Mouse (Mus musculus): ENCODE results near the gene Abhd5. TPM values are rescaled to one million over a fixed set of nuclear protein-coding genes. Genes with fewer than 3 reads are reported as not detected.

Abhd5 gene
- polyA plus RNA-seq, 1 experiment from 2014 or later: 28.1 TPM

DNA sequence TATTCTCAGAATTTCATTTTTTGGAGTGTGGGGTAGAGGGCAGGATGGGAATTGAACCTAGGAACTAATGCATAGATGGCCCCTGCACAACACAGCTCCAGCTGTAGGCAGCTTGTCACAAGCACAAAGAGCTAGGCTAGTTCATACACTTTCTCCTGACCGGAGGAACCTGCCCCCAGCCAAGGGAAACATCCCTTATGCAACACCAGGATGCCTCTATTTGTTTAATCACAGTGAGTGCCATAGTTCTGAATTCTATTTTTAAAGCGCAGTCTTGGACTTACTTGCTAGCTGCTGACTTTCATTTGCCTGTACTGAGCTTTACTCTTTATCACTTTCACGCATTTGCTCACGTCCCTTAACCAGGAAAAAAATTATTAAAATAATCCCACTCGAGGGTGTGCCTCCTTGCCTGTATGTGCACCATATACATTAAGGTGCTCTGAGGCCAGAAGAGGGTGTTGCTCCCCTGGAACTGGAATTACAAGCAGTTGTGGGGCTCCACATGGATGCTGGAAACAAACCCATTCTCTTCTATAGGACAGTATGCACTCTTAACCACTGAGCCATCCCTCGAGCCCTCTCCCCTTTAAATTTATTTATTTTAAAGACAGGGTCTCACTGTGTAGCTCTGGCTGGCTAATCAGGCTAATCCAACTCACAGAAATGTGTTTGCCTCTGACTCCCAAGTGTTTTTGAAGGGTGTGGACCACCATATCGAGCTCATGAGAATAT is 845 bp upstream of the Abhd5 start:
- no peaks in the 10 kb centered on the region for H3K9me3 ChIP-seq
- peak overlapping the region; percentile 74 for H3K4me3 ChIP-seq
- H3K4me1 ChIP-seq: no peaks in the 10 kb centered on the region
- no peak overlapping the region for H3K9ac ChIP-seq
- no peak for ATAC-seq (ENCODE audit: insufficient number of reproducible peaks, insufficient read depth, low FRiP score, low TSS enrichment)
- H3K36me3 ChIP-seq: no peaks in the 10 kb centered on the region
- 70% methylated on average over 7 of the region's 7 CpGs for WGBS
- no peaks in the 10 kb centered on the region for H3K27me3 ChIP-seq
- peak overlapping the region; percentile 60 for H3K4me2 ChIP-seq (replicated peaks)
- H3K27ac ChIP-seq: 0 out of 2 replicates have a peak overlapping the region, but pooled peaks have one; percentile 58

DNA sequence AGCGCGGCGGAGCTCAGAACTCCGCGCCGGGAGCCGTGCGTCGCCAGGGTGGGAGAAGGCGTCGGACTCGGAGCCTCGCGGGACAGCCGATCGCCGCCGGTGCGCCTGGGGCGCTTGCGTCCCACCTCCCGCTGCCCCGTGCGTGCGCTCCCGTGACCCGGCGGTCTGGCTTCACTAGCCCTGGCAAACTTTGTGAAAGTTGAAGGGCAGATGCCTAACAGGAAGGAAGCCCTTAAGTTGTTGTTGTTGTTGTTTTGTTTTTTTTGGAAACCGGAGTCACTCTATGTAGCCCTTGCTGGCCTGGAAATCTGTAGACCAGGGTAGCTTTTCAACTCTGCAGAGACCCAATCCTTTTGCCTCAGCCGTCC is 601 bp downstream of the Abhd5 start:
- Histone ChIP-seq H3K27me3 (no peaks in the 10 kb centered on the region), H3K9ac (peak overlapping the region; percentile 78), H3K27ac (peak overlapping the region; percentile 58), H3K4me3 (peak overlapping the region; percentile 74), H3K9me3 (no peaks in the 10 kb centered on the region), H3K4me2 (replicated peaks) (peak overlapping the region; percentile 60), H3K36me3 (no peaks in the 10 kb centered on the region), H3K4me1 (no peaks in the 10 kb centered on the region)
- WGBS: under 1% methylated on average over 30 of the region's 30 CpGs
- no peak; the same call in 1 of the 2 replicates for ATAC-seq (ENCODE audit: insufficient number of reproducible peaks, insufficient read depth, low FRiP score, low TSS enrichment)

DNA sequence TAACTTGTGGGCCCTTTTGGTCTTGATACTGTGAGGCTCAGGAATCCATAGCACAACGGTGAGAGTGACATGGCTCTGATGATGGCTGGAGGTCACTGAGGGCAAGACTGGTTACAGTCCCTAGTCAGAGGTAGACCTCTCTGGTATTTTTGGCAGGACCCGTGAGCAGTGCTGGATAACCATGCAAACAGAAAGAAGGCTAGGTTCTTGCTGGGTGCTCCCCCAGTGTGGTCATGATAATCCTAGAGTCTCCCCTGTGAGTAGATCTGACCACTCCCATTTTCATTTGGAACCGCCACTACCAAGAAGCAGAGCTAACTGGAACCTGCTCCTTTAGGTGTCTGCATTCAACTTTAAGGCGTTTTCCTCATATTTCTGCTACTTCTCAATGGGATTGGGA is 1.5 kb downstream of the Abhd5 start:
- H3K9ac ChIP-seq: no peak overlapping the region
- H3K27me3 ChIP-seq: no peaks in the 10 kb centered on the region
- H3K4me1 ChIP-seq: no peaks in the 10 kb centered on the region
- H3K4me3 ChIP-seq: no peak overlapping the region
- WGBS: 81% methylated on average over 4 of the region's 4 CpGs
- ATAC-seq (ENCODE audit: insufficient number of reproducible peaks, insufficient read depth, low FRiP score, low TSS enrichment): no peak
- no peak overlapping the region for H3K27ac ChIP-seq
- no peaks in the 10 kb centered on the region for H3K36me3 ChIP-seq
- no peaks in the 10 kb centered on the region for H3K9me3 ChIP-seq
- no peak overlapping the region for H3K4me2 ChIP-seq (replicated peaks)

DNA sequence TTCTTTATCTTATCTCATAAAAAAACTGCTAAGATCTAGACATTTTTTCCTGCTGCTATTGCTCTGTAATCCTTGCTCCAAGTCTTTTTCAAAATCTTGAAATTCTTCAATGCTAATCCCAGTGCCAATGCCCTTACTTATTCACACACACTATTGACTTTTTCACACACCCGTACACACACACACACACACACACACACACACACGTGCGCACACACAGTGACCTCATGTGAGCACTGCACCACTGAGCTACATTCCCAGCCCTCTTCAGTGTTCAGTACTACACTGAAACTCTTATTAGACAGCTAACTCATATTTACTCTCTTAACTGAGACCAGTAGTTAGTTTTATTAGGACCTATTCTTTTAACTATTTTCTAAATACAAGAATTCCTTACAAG is 2.8 kb downstream of the Abhd5 start:
- no peak overlapping the region for H3K27ac ChIP-seq
- no peaks in the 10 kb centered on the region for H3K27me3 ChIP-seq
- H3K36me3 ChIP-seq: no peaks in the 10 kb centered on the region
- H3K9ac ChIP-seq: no peak overlapping the region
- no peak for ATAC-seq (ENCODE audit: insufficient number of reproducible peaks, insufficient read depth, low FRiP score, low TSS enrichment)
- no peaks in the 10 kb centered on the region for H3K9me3 ChIP-seq
- 92% methylated on average over 3 of the region's 3 CpGs for WGBS
- H3K4me3 ChIP-seq: no peak overlapping the region
- H3K4me1 ChIP-seq: no peaks in the 10 kb centered on the region
- H3K4me2 ChIP-seq (replicated peaks): no peak overlapping the region

DNA sequence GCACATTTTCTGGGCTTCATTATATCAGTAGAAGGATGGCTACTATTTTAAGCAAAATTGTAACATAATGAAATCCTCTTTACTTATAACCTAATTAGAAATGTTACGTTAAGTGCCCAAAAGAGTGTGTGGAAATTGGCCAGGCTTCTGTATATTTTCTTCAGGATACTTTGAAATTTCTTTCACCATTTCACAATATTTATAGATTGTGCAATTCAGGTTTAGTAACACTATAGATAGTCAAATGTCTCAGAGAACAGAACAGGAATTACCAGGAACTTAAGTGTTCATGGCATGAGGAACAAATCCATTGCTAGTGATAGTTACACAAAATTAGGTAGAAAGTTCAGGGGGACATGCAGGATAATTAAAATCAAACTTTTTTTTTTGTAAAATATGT is 5.7 kb downstream of the Abhd5 start:
- Histone ChIP-seq H3K27ac (no peak overlapping the region), H3K4me1 (no peaks in the 10 kb centered on the region), H3K27me3 (no peaks in the 10 kb centered on the region), H3K9me3 (no peaks in the 10 kb centered on the region), H3K4me3 (no peak overlapping the region), H3K36me3 (no peaks in the 10 kb centered on the region), H3K9ac (no peak overlapping the region), H3K4me2 (replicated peaks) (no peak overlapping the region)
- ATAC-seq (ENCODE audit: insufficient number of reproducible peaks, insufficient read depth, low FRiP score, low TSS enrichment): no peak
- 89% methylated on average over 1 of the region's 1 CpGs for WGBS

DNA sequence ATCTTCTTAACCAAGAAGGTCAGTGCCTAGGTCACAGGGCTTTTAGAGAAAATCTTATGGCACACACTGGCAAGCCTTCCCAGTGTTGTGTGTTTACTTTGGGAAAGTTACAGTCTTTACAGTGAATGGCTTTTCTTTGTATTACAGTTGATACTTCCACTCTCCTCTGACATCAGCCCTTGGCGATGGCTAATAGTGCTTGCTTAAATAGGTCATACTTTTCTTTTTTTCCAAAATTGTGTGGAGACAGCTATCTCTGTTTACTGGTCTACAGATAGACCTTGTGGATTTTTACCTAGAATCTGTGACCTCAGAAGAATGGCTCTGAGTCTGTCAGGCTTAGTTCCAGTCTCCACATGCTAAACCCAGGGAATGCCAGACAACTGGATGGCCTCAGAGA is 6.2 kb downstream of the Abhd5 start:
- H3K27me3 ChIP-seq: no peaks in the 10 kb centered on the region
- H3K4me2 ChIP-seq (replicated peaks): no peak overlapping the region
- no peak overlapping the region for H3K27ac ChIP-seq
- no peak overlapping the region for H3K4me3 ChIP-seq
- ATAC-seq (ENCODE audit: insufficient number of reproducible peaks, insufficient read depth, low FRiP score, low TSS enrichment): no peak
- no peaks in the 10 kb centered on the region for H3K36me3 ChIP-seq
- H3K9ac ChIP-seq: no peak overlapping the region
- 89% methylated on average over 1 of the region's 1 CpGs for WGBS
- no peaks in the 10 kb centered on the region for H3K9me3 ChIP-seq
- no peaks in the 10 kb centered on the region for H3K4me1 ChIP-seq

DNA sequence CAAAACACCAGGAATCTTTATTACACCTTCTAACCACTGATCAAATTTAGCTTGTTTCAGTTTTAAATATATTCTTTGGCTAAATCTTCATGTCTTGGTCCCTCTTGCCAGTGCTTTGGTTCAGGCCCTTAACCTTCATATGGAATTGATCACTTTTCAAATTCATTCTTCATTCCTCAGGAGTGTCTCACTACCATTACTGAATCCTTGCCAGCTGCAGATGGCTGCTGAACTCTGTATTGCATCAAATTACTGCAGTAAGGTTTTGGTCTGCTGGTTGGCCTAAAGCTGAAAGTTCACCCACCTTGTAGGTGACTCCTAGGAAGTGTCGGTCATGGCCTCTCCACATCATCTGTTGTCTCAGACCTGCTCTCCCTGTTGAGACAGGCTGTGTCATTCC is 12.8 kb downstream of the Abhd5 start:
- H3K4me2 ChIP-seq (replicated peaks): no peak overlapping the region
- H3K27me3 ChIP-seq: no peaks in the 10 kb centered on the region
- 55% methylated on average over 1 of the region's 1 CpGs for WGBS
- H3K4me3 ChIP-seq: no peak overlapping the region
- H3K9ac ChIP-seq: no peak overlapping the region
- ATAC-seq (ENCODE audit: insufficient number of reproducible peaks, insufficient read depth, low FRiP score, low TSS enrichment): no peak
- H3K9me3 ChIP-seq: no peaks in the 10 kb centered on the region
- H3K36me3 ChIP-seq: no peaks in the 10 kb centered on the region
- 0 out of 2 replicates have a peak overlapping the region, but pooled peaks have one; percentile 41 for H3K27ac ChIP-seq
- no peaks in the 10 kb centered on the region for H3K4me1 ChIP-seq

DNA sequence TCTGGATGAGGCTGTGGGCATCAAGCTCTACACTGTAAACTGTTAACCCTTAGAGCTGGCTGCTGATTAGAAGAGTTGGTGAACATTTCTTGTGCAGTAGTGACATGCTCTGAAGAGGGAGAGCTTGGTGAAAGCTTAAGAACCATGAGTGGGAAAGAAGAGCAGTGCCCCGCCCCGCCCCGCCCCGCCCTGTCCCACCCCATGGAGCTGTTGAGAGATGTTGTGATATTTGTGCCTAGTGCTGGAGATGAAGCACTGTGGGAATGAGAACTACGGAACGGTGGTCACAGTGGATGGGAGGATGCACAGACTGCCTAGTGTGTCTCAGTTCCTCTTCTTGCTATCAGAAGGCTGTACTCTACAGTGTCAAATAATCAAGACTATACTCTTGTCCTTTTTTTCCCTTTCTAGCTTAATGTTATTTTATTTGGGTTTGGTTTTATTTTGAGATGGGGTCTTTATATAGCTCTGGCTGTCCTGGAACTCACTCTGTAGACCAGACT is 18.9 kb downstream of the Abhd5 start:
- H3K4me1 ChIP-seq: 0 out of 2 replicates have a peak, but pooled peaks cover 7% of the 10 kb centered on the region
- H3K9me3 ChIP-seq: no peaks in the 10 kb centered on the region
- 93% methylated on average over 6 of the region's 6 CpGs for WGBS
- H3K9ac ChIP-seq: no peak overlapping the region
- no peak for ATAC-seq (ENCODE audit: insufficient number of reproducible peaks, insufficient read depth, low FRiP score, low TSS enrichment)
- H3K36me3 ChIP-seq: no peaks in the 10 kb centered on the region
- H3K27me3 ChIP-seq: no peaks in the 10 kb centered on the region
- no peak overlapping the region for H3K4me2 ChIP-seq (replicated peaks)
- no peak overlapping the region for H3K27ac ChIP-seq
- no peak overlapping the region for H3K4me3 ChIP-seq

DNA sequence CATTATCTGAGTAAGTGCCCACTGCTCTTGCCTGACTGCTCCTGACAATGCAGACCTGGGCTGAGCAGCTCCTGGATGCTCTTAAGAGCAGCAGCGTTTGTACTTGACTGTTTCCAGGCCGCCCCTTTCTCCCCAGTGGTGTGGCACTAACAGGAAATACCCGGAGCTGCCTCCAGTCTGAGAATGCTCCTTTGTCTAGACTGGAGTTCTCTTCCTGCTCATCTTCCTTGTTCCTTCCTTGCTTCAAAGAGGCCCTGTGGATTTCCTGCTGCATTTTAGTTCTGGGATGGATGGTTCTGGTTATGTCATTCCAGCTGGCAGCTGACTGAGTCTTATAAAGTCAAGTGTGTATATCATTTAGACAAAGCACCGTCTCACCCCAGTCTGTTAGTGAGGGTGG is 21.1 kb downstream of the Abhd5 start:
- Histone ChIP-seq H3K27ac (0 out of 2 replicates have a peak overlapping the region, but pooled peaks have one; percentile 13), H3K9ac (no peak overlapping the region), H3K4me3 (no peak overlapping the region), H3K27me3 (no peaks in the 10 kb centered on the region), H3K4me1 (0 out of 2 replicates have a peak, but pooled peaks cover 7% of the 10 kb centered on the region), H3K4me2 (replicated peaks) (no peak overlapping the region), H3K36me3 (no peaks in the 10 kb centered on the region), H3K9me3 (no peaks in the 10 kb centered on the region)
- 25% methylated on average over 4 of the region's 4 CpGs for WGBS
- no peak for ATAC-seq (ENCODE audit: insufficient number of reproducible peaks, insufficient read depth, low FRiP score, low TSS enrichment)

DNA sequence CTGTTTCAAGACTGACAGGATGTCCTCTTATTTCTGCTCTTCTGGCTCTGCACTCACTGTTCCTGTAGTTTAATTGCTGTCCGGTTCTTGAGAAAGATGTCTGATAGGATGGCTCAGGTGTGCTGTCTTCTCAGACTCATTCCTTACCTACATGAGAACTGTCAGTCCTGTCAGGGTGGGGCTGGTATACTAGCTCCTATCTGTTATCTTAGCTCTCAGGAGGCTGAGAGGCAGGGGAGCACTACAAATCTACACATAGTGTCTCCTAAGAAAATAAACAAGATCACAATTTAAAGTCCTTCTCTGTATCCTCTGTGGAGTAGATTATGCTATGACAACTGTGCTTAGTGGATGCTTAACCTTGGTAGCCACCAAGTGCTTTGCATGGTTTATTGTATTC is 21.6 kb downstream of the Abhd5 start:
- H3K4me2 ChIP-seq (replicated peaks): no peak overlapping the region
- no peak overlapping the region for H3K9ac ChIP-seq
- H3K27ac ChIP-seq: 0 out of 2 replicates have a peak overlapping the region, but pooled peaks have one; percentile 13
- H3K9me3 ChIP-seq: no peaks in the 10 kb centered on the region
- WGBS: 81% methylated on average over 1 of the region's 1 CpGs
- H3K4me3 ChIP-seq: no peak overlapping the region
- H3K36me3 ChIP-seq: no peaks in the 10 kb centered on the region
- H3K4me1 ChIP-seq: 0 out of 2 replicates have a peak, but pooled peaks cover 7% of the 10 kb centered on the region
- no peaks in the 10 kb centered on the region for H3K27me3 ChIP-seq
- no peak for ATAC-seq (ENCODE audit: insufficient number of reproducible peaks, insufficient read depth, low FRiP score, low TSS enrichment)

DNA sequence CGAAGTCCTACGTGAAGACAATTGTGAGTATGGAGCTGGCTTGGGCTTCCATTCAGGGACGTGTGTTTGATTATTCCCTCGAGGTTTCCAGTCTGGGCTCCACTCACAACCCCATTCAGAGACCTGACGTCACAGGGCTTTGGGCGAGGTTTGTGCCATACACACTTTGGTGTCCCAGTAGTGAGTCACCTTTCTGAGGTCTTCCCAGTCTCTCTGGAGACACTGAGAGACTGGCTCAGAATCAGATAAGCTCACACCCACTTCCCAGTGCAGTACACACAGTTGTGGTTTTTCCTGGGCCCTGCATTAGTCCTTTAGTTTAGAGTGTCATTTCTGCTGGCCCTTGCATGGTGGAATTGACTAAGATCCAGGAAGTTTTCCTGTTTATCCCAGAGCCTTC is 27.6 kb downstream of the Abhd5 start:
- 84% methylated on average over 6 of the region's 6 CpGs for WGBS
- Histone ChIP-seq H3K27ac (no peak overlapping the region), H3K9ac (no peak overlapping the region), H3K4me3 (no peak overlapping the region), H3K4me2 (replicated peaks) (no peak overlapping the region), H3K4me1 (no peaks in the 10 kb centered on the region), H3K36me3 (peaks cover 7% of the 10 kb centered on the region; the same call in 1 of the 2 replicates), H3K27me3 (no peaks in the 10 kb centered on the region), H3K9me3 (no peaks in the 10 kb centered on the region)
- no peak for ATAC-seq (ENCODE audit: insufficient number of reproducible peaks, insufficient read depth, low FRiP score, low TSS enrichment)

DNA sequence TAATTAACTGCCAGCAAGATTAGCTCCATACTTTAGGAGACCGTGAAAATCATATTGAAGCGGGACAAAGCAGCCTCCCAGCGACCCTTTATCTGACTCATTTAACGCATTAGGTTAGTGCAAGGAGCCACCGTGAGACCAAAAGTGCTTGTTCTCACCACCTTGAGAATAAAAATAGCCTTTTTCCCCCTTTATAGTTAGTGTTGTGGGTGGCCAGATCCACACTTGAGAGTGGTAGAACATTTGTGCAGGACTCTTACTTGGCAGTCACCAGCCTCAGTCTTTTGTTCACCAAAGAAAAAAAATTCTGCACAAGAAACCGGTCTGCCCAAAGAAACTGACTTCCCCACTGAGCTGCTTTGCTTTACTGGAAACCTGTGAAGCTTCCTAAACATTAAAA is 29.6 kb downstream of the Abhd5 start:
- H3K9me3 ChIP-seq: no peaks in the 10 kb centered on the region
- no peaks in the 10 kb centered on the region for H3K27me3 ChIP-seq
- no peak for ATAC-seq (ENCODE audit: insufficient number of reproducible peaks, insufficient read depth, low FRiP score, low TSS enrichment)
- H3K27ac ChIP-seq: no peak overlapping the region
- H3K4me2 ChIP-seq (replicated peaks): no peak overlapping the region
- peaks cover 7% of the 10 kb centered on the region; the same call in 1 of the 2 replicates for H3K36me3 ChIP-seq
- no peak overlapping the region for H3K9ac ChIP-seq
- 81% methylated on average over 6 of the region's 6 CpGs for WGBS
- H3K4me3 ChIP-seq: no peak overlapping the region
- no peaks in the 10 kb centered on the region for H3K4me1 ChIP-seq
